Mouse (Mus musculus) midbrain, postnatal 0 days (tissue): Measurements from ENCODE around the gene Ttc23. TPM values are rescaled to one million over a fixed set of nuclear protein-coding genes. Genes with fewer than 3 reads are reported as not detected.
A peak's percentile ranks its signal among the peaks of the same experiment; 100 is the strongest.

Source experiments
- ATAC-seq: fragments of 200-750 bp; cut with Nextera tagmentation; 2 replicates; pipeline ENCODE4 v1.8.0; 2017; ENCODE audit warnings: moderate number of reproducible peaks, mild to moderate bottlenecking, moderate TSS enrichment, moderate library complexity; ENCODE audit not compliant: low FRiP score
- DNase-seq: peaks from one replicate; pipeline ENCODE4 v3.0.0-alpha.2; 2015; ENCODE audit warnings: low spot score
- H3K27ac ChIP-seq: fragments of 300-500 bp; sonication (generic); 2 replicates; pipeline ENCODE4 v1.5.1; 2014; ENCODE audit warnings: low read depth, mild to moderate bottlenecking, low read length, mixed read lengths
- H3K27me3 ChIP-seq: fragments of 300-500 bp; sonication (generic); 2 replicates; pipeline ENCODE4 v1.6.1; 2014; ENCODE audit warnings: low read length, control low read depth, mixed read lengths; ENCODE audit not compliant: insufficient read depth
- H3K36me3 ChIP-seq: fragments of 300-500 bp; sonication (generic); 2 replicates; pipeline ENCODE4 v1.6.1; 2014; ENCODE audit warnings: low read length, control low read depth, mixed read lengths; ENCODE audit not compliant: insufficient read depth
- H3K4me1 ChIP-seq: fragments of 300-500 bp; sonication (generic); 2 replicates; pipeline ENCODE4 v1.6.1; 2014; ENCODE audit warnings: mild to moderate bottlenecking, control low read depth, antibody characterized with exemption, low read length, mixed read lengths; ENCODE audit not compliant: insufficient read depth
- H3K4me2 ChIP-seq: fragments of 300-500 bp; sonication (generic); 2 replicates; pipeline ENCODE4 v1.6.1; 2014; ENCODE audit warnings: low read depth, mild to moderate bottlenecking, low read length, mixed read lengths; ENCODE audit not compliant: poor library complexity, severe bottlenecking
- H3K4me3 ChIP-seq: fragments of 300-500 bp; sonication (generic); 2 replicates; pipeline ENCODE4 v1.5.1; 2014; ENCODE audit warnings: low read depth, mild to moderate bottlenecking, low read length, moderate library complexity
- H3K9ac ChIP-seq: fragments of 300-500 bp; sonication (generic); replicated peaks from 2 replicates; pipeline ENCODE4 v1.6.1; 2014; ENCODE audit warnings: mild to moderate bottlenecking, low read length, moderate library complexity, mixed read lengths; ENCODE audit not compliant: poor library complexity, severe bottlenecking
- H3K9me3 ChIP-seq: fragments of 300-500 bp; sonication (generic); 2 replicates; pipeline ENCODE4 v1.6.1; 2016; ENCODE audit warnings: low read length, control low read depth
- CTCF ChIP-seq: IDR thresholded peaks from 2 replicates; pipeline ENCODE4 v1.5.1; 2016; ENCODE audit warnings: antibody characterized with exemption, mild to moderate bottlenecking
- WGBS: fragments of 180-500 bp; shearing (Covaris S2); extraction: QIAGEN DNeasy Blood & Tissue Kit; methylation state at CpG from one replicate; pipeline ENCODE4 v1.1.7; 2014; 5-methylcytosine and 5-hydroxymethylcytosine counted together
- polyA plus RNA-seq: library from polyadenylated mRNA; unstranded; fragments of >200 nt; fragmentation: Nextera tagmentation; extraction: Ambion mirVana; gene quantifications from 2 replicates; pipeline ENCODE4 v1.2.1, GENCODE M21; 2015
- total RNA-seq: library from RNA; depleted of rRNA; stranded (reverse); fragments of >200 nt; gene quantifications from 2 replicates; pipeline ENCODE4 v1.2.3, GENCODE M21; 2014

Gene Ttc23
- total and polyA plus RNA-seq, 2 experiments from 2014 or later, result 4.6 to 5.9 TPM

- 96% methylated on average over 4 of the region's 4 CpGs for WGBS
Observed at GRCm38 (mm10) chr7:67747731-67748305, 100.6 kb downstream of the Ttc23 start.

GRCm38 (mm10) chr7:67749441-67750239 is 102.4 kb downstream of the Ttc23 start:
- no peak for TF ChIP-seq CTCF
- WGBS, result 72% methylated on average over 4 of the region's 4 CpGs
- no peaks in the 10 kb centered on the region for H3K27me3 ChIP-seq
- no peaks in the 10 kb centered on the region for H3K36me3 ChIP-seq
- no peak overlapping the region for H3K4me3 ChIP-seq
- no peaks in the 10 kb centered on the region for H3K9me3 ChIP-seq
- H3K9ac ChIP-seq, result no peak overlapping the region
- ATAC-seq (no peak), DNase-seq (peak; percentile 23)
- no peak overlapping the region for H3K27ac ChIP-seq
- no peaks in the 10 kb centered on the region for H3K4me1 ChIP-seq
- H3K4me2 ChIP-seq, result no peak overlapping the region

More at GRCm38 (mm10) chr7:67747731-67748305, 100.6 kb downstream of the Ttc23 start:
- ATAC-seq (no peak), DNase-seq (no peak)
- H3K36me3 ChIP-seq, result no peaks in the 10 kb centered on the region
- H3K27me3 ChIP-seq, result no peaks in the 10 kb centered on the region
- H3K4me3 ChIP-seq, result no peak overlapping the region
- H3K27ac ChIP-seq, result no peak overlapping the region
- no peak overlapping the region for H3K9ac ChIP-seq
- H3K9me3 ChIP-seq, result no peaks in the 10 kb centered on the region
- TF ChIP-seq CTCF, result no peak
- H3K4me1 ChIP-seq, result no peaks in the 10 kb centered on the region
- no peak overlapping the region for H3K4me2 ChIP-seq

- H3K9me3 ChIP-seq, result no peaks in the 10 kb centered on the region
- TF ChIP-seq CTCF, result no peak
- 69% methylated on average over 11 of the region's 11 CpGs for WGBS
- H3K4me1 ChIP-seq, result no peaks in the 10 kb centered on the region
- no peak overlapping the region for H3K9ac ChIP-seq
- no peaks in the 10 kb centered on the region for H3K36me3 ChIP-seq
- no peak overlapping the region for H3K4me3 ChIP-seq
- no peak for ATAC-seq
- no peaks in the 10 kb centered on the region for H3K27me3 ChIP-seq
- DNase-seq, result no peak
- no peak overlapping the region for H3K27ac ChIP-seq
- H3K4me2 ChIP-seq, result no peak overlapping the region
Observed at GRCm38 (mm10) chr7:67754606-67755005, 107.4 kb downstream of the Ttc23 start.

- DNase-seq, result no peak
- Histone ChIP-seq H3K4me1 (no peaks in the 10 kb centered on the region), H3K27me3 (no peaks in the 10 kb centered on the region), H3K9me3 (no peaks in the 10 kb centered on the region), H3K36me3 (no peaks in the 10 kb centered on the region), H3K9ac (no peak overlapping the region), H3K4me3 (no peak overlapping the region), H3K27ac (no peak overlapping the region), H3K4me2 (no peak overlapping the region)
- no peak for ATAC-seq
- no peak for TF ChIP-seq CTCF
- 87% methylated on average over 7 of the region's 7 CpGs for WGBS
Observed at GRCm38 (mm10) chr7:67755366-67755765, 108.2 kb downstream of the Ttc23 start.

GRCm38 (mm10) chr7:67756636-67757035 is 109.4 kb downstream of the Ttc23 start:
- H3K4me3 ChIP-seq, result no peak overlapping the region
- 72% methylated on average over 5 of the region's 5 CpGs for WGBS
- no peak overlapping the region for H3K27ac ChIP-seq
- no peak overlapping the region for H3K9ac ChIP-seq
- H3K4me2 ChIP-seq, result no peak overlapping the region
- ATAC-seq, result no peak
- no peaks in the 10 kb centered on the region for H3K4me1 ChIP-seq
- H3K9me3 ChIP-seq, result no peaks in the 10 kb centered on the region
- H3K27me3 ChIP-seq, result no peaks in the 10 kb centered on the region
- no peak for DNase-seq
- H3K36me3 ChIP-seq, result no peaks in the 10 kb centered on the region
- TF ChIP-seq CTCF, result no peak

DNA sequence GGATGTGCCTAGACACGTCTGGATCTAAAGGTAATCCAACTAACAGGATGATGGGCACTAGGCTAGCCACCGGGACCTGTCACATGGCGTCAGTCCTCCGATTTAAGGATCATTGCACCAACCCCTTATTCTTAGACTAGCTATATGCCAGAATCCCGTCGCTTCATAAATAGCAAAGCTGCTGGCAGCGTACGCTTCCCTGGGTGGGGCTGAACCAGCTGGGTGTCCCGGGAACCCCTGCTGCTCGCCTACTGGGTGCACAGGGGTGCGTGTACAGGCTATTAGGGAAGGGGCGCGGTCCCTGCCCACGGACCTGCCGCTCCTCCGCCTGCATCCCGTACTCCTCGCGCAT is 111.3 kb downstream of the Ttc23 start:
- no peak for TF ChIP-seq CTCF
- H3K9me3 ChIP-seq, result no peaks in the 10 kb centered on the region
- no peaks in the 10 kb centered on the region for H3K36me3 ChIP-seq
- H3K4me2 ChIP-seq, result peak overlapping the region; percentile 95
- H3K27me3 ChIP-seq, result no peaks in the 10 kb centered on the region
- DNase-seq, result no peak
- WGBS, result 2% methylated on average over 18 of the region's 19 CpGs
- H3K27ac ChIP-seq, result no peak overlapping the region
- ATAC-seq, result no peak
- peak overlapping the region; percentile 57 for H3K9ac ChIP-seq
- peak overlapping the region; percentile 65 for H3K4me3 ChIP-seq
- H3K4me1 ChIP-seq, result no peaks in the 10 kb centered on the region
